ENCODE assay signal across 14 mouse cellular contexts in genomic region chr12:73694690-73695089, GRCm38 (mm10).
"Had no signal": no experiment of that assay in that cellular context is flagged by ENCODE, and none has a peak within 500 bp of the region (broad histone marks: within the 10 kb centered on the region; RNA-seq: fewer than 3 reads in every experiment).

No protein-coding gene starts in this region.

- H3K36me3 ChIP-seq: intestine, embryonic 15.5 days; kidney, embryonic 15.5 days; limb, embryonic 10.5 days; liver, embryonic 15.5 days; midbrain, embryonic 13.5 days; neural tube, embryonic 15.5 days had no signal

- ATAC-seq: intestine, embryonic 15.5 days; midbrain, embryonic 13.5 days had no signal

- H3K9ac ChIP-seq: intestine, embryonic 15.5 days; kidney, embryonic 15.5 days; liver, embryonic 15.5 days; midbrain, embryonic 13.5 days; neural tube, embryonic 15.5 days had no signal

- H3K4me1 ChIP-seq: liver, embryonic 15.5 days had no signal

- H3K4me3 ChIP-seq: intestine, embryonic 15.5 days; kidney, embryonic 15.5 days; left cerebral cortex, adult 2 months; limb, embryonic 10.5 days; liver, embryonic 15.5 days; midbrain, embryonic 13.5 days; neural tube, embryonic 15.5 days had no signal

- H3K27me3 ChIP-seq: intestine, embryonic 15.5 days; kidney, embryonic 15.5 days; liver, embryonic 15.5 days; midbrain, embryonic 13.5 days; neural tube, embryonic 15.5 days had no signal

- H3K4me2 ChIP-seq: intestine, embryonic 15.5 days; kidney, embryonic 15.5 days; liver, embryonic 11.5 days; liver, embryonic 15.5 days; midbrain, embryonic 13.5 days; neural tube, embryonic 15.5 days had no signal

- DNase-seq: kidney, adult 18-20 months; kidney, postnatal 25 days; lung, postnatal 10 days; right cerebral cortex, adult 18-20 months; right cerebral cortex, postnatal 25 days; thymus, postnatal 36 days had no signal

- H3K9me3 ChIP-seq: intestine, embryonic 15.5 days; kidney, embryonic 15.5 days; limb, embryonic 10.5 days; liver, embryonic 15.5 days; midbrain, embryonic 13.5 days; neural tube, embryonic 15.5 days had no signal

- H3K27ac ChIP-seq: intestine, embryonic 15.5 days; kidney, embryonic 15.5 days; left cerebral cortex, adult 2 months; limb, embryonic 10.5 days; liver, embryonic 15.5 days; midbrain, embryonic 13.5 days had no signal
